Mouse (Mus musculus): ENCODE measurements around the gene Cbfa2t3. TPM values are rescaled to one million over a fixed set of nuclear protein-coding genes. Genes with fewer than 3 reads are reported as not detected.
A peak's percentile ranks its signal among the peaks of the same experiment; 100 is the strongest.

The Cbfa2t3 gene
- polyA plus RNA-seq, 1 experiment from 2014 or later: 3.6 TPM

DNA sequence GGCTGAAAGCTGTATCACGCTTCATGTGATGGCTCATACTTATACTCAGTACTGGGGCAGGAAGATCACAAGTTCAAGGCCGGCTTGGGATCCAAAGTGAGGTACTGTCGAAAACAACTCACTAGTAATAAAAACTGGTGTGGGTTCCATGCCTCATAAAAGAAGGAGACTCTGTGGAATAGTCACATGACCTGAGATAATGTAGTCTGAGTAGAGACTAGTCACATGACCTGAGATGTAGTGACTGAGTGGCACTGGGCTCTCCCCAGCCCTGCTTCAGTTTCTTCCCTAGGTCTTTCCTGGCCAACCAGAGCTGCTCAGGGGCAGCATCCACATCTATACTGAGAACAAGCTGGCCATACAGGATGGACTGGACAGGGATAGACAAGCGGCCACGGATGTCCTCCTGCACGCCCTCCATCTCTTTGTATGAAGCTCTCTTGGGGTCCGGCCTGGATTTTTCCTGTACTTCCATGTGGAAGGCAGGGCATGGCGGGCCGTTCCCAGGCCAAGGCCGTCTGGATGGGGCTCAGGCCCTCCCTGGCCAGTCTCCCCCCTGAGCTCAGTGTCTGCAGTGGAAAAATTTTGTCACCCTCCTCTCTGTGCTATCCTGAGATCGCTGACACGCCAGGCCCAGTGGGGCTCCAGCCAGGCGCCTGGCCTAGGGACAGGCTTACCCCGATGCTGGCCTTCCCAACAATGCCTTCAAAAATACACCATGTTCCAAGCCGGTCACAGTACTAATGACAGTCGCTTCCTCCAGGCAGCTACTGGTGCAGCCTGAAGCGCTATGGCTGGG lies 74.9 kb downstream of the Cbfa2t3 start:
- H3K36me3 ChIP-seq: no peaks in the 10 kb centered on the region
- 0 out of 2 replicates have a peak, but pooled peaks cover 5% of the 10 kb centered on the region for H3K27me3 ChIP-seq
- ATAC-seq (replicated peaks; ENCODE audit: low FRiP score): no peak
- no peak overlapping the region for H3K4me3 ChIP-seq (replicated peaks)
- H3K4me1 ChIP-seq: peaks cover 25% of the 10 kb centered on the region
- no peak overlapping the region for H3K9ac ChIP-seq
- no peak overlapping the region for H3K27ac ChIP-seq
- no peak overlapping the region for H3K4me2 ChIP-seq
- 91% methylated on average over 17 of the region's 17 CpGs for WGBS
- no peaks in the 10 kb centered on the region for H3K9me3 ChIP-seq (replicated peaks)

DNA sequence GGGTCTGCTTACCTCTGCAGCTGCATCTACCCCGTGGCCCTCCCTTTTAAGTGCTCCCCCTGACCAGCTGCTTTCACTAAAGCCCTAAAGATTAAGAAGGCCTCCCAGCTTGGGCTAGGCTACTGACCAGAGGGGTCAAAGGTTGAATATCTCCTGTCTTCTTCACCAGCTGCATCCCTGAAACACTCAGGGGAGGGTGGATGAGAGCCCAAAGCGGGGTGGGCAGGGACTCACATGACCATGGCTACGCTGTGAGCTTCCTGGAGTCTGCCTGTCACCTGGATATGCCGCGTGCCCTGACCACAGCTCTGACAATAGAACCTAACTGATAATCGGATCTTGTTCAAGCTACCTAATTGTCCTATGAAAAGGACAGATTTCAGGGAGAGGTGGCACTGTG lies 76.2 kb downstream of the Cbfa2t3 start, which contains the start of gene Pabpn1l:
Gene Pabpn1l (minus strand): TSS at position 13 of the 400 bp plus-strand sequence.
- Histone ChIP-seq H3K27me3 (no peaks in the 10 kb centered on the region), H3K9ac (no peak within 1 kb of the TSS), H3K27ac (peak within 1 kb of the TSS; percentile 41; the same call in 1 of the 2 replicates), H3K4me3 (replicated peaks) (no peak within 1 kb of the TSS), H3K4me2 (no peak within 1 kb of the TSS), H3K9me3 (replicated peaks) (no peaks in the 10 kb centered on the region), H3K4me1 (peaks cover 30% of the 10 kb centered on the region), H3K36me3 (no peaks in the 10 kb centered on the region)
- ATAC-seq (replicated peaks; ENCODE audit: low FRiP score): no peak
- 76% methylated on average over 6 of the region's 6 CpGs for WGBS

DNA sequence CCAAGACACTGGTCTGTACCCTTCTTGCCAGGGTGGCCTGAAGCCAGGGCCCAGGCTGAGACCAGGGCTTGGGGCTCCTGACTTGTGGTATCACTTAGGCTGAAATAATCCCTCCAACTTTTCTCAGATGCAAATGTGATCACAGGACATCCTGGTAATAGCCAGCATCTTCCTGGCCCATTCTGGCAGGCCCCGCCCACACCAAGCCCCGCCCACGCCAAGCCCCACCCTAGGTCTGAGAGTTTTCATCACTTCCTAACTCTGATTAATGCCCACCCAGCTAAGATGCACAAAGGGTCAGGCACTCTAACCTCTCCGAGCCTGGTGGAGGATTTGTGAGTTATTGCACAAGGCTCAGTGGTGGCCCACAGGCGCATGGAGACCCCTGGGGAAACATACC lies 78.5 kb downstream of the Cbfa2t3 start:
- H3K9me3 ChIP-seq (replicated peaks): no peaks in the 10 kb centered on the region
- H3K9ac ChIP-seq: no peak overlapping the region

DNA sequence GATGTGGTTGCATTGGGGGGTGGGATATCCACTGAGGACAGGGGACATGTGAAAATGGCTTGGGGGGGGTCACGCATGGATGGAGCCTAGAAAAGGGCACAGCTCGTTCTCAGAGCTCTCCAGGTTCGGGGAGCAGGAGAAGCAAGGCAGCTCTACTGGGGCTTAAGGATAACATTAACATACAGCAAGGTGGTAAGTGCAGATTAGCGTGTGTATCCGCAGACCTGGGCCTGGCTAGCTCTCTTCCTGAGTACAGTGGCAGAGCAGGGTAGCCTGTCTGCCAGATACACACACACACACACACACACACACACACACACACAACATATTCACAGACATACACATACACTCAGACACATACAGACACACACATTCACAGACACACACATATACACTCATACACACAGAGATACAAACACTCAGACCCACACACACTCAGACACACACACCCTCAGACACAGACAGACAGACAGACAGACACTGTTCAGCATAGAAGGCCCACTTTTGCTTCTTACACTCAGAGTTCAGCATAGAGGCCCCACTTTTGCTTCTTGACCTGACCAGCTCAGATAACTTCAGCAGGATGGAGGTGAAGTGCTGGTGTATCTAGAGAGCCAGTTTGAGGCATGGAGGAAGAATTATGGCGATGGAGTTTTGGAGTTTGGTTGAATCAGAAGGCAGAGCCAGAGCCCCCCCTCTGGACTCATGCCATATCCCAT lies 80.1 kb downstream of the Cbfa2t3 start:
- Histone ChIP-seq H3K27me3 (no peaks in the 10 kb centered on the region), H3K9me3 (replicated peaks) (no peaks in the 10 kb centered on the region), H3K4me3 (replicated peaks) (no peak overlapping the region), H3K36me3 (peaks cover 12% of the 10 kb centered on the region; the same call in 1 of the 2 replicates), H3K4me2 (no peak overlapping the region), H3K27ac (no peak overlapping the region), H3K4me1 (peaks cover 35% of the 10 kb centered on the region), H3K9ac (no peak overlapping the region)
- 68% methylated on average over 6 of the region's 6 CpGs for WGBS
- ATAC-seq (replicated peaks; ENCODE audit: low FRiP score): no peak

More for the DNA sequence above, 78.5 kb downstream of the Cbfa2t3 start:
- Histone ChIP-seq H3K27ac (no peak overlapping the region), H3K4me2 (no peak overlapping the region), H3K4me3 (replicated peaks) (no peak overlapping the region), H3K36me3 (peaks cover under 1% of the 10 kb centered on the region; the same call in 1 of the 2 replicates), H3K4me1 (peaks cover 35% of the 10 kb centered on the region), H3K27me3 (no peaks in the 10 kb centered on the region)
- WGBS: 25% methylated on average over 5 of the region's 5 CpGs
- ATAC-seq (replicated peaks; ENCODE audit: low FRiP score): no peak

DNA sequence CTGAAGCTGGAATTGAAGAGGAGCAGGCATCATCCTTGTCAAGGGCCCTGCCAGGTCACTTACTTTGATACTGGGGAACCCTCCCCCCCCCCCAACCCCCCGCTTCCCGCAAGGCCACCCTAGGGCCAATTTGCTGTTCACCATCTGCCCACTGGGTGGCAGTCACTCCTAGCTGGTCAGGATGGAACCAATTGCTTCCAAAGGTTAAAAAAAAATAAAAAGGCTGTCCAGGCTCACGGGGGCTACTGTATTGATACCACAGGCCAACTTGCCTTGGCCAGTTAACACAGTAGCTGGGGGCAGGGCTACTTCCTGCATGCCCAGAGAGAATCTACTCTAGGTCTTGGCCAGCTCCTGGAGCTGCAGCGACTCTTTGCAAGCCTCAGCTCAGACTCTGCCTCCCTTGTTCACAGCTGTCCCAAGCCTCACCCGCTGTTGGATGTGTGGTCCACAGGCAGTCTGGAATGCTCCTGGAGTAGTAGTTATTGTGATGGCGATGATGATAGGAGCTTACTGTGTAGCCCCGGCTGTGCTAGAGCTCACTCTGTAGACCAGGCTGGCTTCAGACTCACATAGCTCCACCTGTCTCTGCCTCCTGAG lies 80.9 kb downstream of the Cbfa2t3 start:
- Histone ChIP-seq H3K4me1 (peaks cover 35% of the 10 kb centered on the region), H3K9me3 (replicated peaks) (no peaks in the 10 kb centered on the region), H3K4me3 (replicated peaks) (no peak overlapping the region), H3K9ac (no peak overlapping the region), H3K27me3 (no peaks in the 10 kb centered on the region), H3K27ac (peak overlapping the region; percentile 37; the same call in 1 of the 2 replicates), H3K36me3 (peaks cover 12% of the 10 kb centered on the region; the same call in 1 of the 2 replicates), H3K4me2 (no peak overlapping the region)
- ATAC-seq (replicated peaks; ENCODE audit: low FRiP score): no peak; the same call in 1 of the 2 replicates
- WGBS: 39% methylated on average over 5 of the region's 7 CpGs

DNA sequence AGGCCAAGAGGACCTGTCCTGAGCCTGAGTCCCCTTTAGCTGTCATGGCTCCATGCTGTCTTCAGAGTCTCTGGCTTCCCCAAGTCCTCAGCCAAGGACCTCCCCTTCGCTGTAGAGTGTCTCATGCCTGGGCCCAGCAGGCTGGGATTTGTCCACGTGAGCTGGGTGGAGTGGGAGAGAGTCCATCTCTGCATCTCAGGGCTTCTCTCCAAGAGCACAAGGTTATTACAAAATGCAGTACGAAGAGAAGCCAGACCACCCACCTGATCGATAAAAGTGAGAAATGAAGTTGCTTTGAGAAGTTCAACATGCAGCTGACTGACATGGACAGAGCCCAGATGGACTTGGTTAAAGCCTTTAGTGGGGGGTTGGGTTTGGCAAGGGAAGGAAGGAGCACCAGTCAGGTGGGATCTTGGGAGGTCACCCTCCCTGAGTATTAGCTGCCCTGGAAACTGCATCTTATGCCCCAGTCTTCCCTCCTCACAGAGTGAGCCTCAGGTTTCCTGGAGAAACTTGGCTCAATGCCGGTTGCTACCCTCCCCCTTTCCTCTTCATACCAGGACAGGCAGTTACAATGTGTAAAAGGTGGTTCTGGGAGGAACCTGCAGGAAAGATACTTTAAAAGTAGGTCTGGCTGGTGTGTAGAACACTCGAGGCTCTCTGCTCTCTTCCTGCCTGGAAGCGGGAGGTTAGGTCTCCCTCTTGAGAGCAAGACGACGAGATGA lies 82.6 kb downstream of the Cbfa2t3 start:
- H3K9ac ChIP-seq: no peak overlapping the region
- H3K27ac ChIP-seq: no peak overlapping the region
- H3K4me3 ChIP-seq (replicated peaks): no peak overlapping the region
- 63% methylated on average over 9 of the region's 9 CpGs for WGBS
- ATAC-seq (replicated peaks; ENCODE audit: low FRiP score): no peak
- H3K4me1 ChIP-seq: peaks cover 42% of the 10 kb centered on the region
- no peaks in the 10 kb centered on the region for H3K27me3 ChIP-seq
- H3K9me3 ChIP-seq (replicated peaks): no peaks in the 10 kb centered on the region
- H3K4me2 ChIP-seq: no peak overlapping the region
- peaks cover 12% of the 10 kb centered on the region; the same call in 1 of the 2 replicates for H3K36me3 ChIP-seq

DNA sequence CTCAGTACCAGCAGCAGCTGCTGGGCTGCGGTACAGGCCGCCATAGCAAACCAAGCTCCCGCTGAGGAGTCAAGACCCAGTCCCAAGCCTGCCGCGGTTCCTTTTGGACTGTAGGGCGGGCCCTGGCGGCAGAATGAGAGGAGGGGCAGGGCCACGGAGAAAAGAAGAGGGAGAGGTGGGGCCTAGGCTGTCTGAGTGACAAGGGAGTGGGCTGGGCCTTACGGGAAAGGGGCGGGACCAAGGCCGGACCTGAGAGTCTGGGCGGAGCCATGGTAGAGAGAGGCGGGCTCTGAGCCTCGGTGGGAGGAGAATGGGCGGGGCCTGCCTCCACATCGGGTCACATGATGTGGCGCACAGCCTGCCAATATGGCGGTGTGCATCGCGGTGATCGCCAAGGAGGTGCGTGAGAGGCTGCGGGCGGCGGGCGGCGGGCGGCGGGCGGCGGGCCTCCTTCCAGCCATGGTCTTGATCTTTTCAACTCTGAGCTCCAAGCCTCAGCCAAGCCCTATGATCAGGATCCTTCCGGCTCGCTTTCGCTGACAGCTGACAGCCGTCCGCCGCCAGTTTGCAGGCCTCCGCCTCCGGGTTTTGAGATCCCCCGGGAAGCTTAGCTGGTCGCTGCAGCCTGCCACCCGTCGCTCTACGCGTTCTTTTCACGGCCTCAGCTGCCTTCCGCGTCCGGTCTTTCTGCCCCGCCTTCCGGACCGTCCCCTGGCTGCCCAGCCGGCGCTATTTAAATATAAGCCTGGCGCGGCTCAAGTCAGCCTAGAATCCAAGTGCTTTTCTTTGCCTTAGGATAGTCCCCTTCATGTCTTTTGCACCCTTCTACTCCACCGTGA lies 87.4 kb downstream of the Cbfa2t3 start, which contains the start of the genes Galns and Trappc2l:
Gene Galns (minus strand): TSS at position 169 of the 839 bp plus-strand sequence.
Gene Trappc2l (plus strand): TSS at position 346 of the 839 bp plus-strand sequence.
- peak; percentile 97 for ATAC-seq (replicated peaks; ENCODE audit: low FRiP score)
- Histone ChIP-seq H3K36me3 (peaks cover 12% of the 10 kb centered on the region; the same call in 1 of the 2 replicates), H3K9me3 (replicated peaks) (no peaks in the 10 kb centered on the region), H3K9ac (peak within 1 kb of the TSS; percentile 58), H3K4me2 (peak within 1 kb of the TSS; percentile 83), H3K4me1 (peaks cover 29% of the 10 kb centered on the region), H3K4me3 (replicated peaks) (peak within 1 kb of the TSS; percentile 77), H3K27ac (peak within 1 kb of the TSS; percentile 90), H3K27me3 (no peaks in the 10 kb centered on the region)
- WGBS: under 1% methylated on average over 56 of the region's 57 CpGs

DNA sequence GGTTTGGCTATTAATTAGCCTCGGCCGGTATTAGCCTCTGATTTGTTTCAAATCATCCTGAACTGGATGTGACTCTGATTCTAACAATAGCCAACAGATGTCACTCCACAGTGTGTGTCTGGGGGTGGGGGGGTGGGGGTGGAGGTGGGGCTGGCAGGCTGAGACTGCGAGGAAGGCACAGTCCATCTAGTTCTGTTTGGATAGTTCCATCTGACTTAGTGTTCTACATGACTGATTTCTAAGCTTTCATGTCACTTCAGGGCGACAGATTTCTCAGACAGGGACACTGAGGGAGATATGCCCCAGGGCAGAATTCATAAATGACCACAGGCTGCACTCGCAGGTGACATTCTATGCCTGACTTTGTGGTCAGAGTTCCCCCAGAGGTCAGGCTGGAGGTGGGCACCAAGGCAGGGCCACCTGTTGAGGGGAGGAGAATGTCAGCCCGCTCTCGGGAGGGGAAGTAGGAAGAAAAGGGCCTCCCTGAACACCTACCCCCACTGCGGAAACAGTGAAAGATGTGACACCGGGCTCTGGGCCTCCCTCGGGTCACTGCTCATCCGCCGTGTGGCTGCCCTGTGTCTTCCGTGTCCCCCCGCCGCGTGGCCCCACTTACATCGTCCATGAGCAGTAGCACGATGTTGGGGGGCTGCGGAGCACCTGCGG lies 88.2 kb downstream of the Cbfa2t3 start:
- Histone ChIP-seq H3K4me2 (peak overlapping the region; percentile 83), H3K9ac (peak overlapping the region; percentile 53), H3K27me3 (no peaks in the 10 kb centered on the region), H3K4me3 (replicated peaks) (peak overlapping the region; percentile 77), H3K36me3 (peaks cover 12% of the 10 kb centered on the region; the same call in 1 of the 2 replicates), H3K9me3 (replicated peaks) (no peaks in the 10 kb centered on the region), H3K27ac (peak overlapping the region; percentile 90), H3K4me1 (peaks cover 25% of the 10 kb centered on the region)
- WGBS: 2% methylated on average over 20 of the region's 20 CpGs
- peak; percentile 66 for ATAC-seq (replicated peaks; ENCODE audit: low FRiP score)

DNA sequence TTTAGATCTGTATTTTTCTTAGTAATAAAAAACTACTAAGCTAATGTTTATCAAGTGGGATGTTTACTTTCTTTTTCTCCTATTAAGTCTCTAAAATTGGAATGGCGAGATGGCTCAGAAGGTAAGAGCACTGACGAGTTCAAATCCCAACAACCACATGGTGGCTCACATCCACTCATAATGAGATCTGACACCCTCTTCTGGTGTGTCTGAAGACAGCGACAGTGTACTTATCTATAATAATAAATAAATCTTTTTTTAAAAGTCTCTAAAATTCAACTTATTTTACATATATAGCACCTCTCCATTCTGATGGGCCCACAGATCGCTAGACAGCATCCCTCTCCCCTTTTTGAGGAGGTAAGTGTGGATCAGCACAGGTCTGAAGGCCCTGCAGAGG lies 88.7 kb downstream of the Cbfa2t3 start:
- Histone ChIP-seq H3K9ac (no peak overlapping the region), H3K27me3 (no peaks in the 10 kb centered on the region), H3K4me3 (replicated peaks) (peak overlapping the region; percentile 77), H3K27ac (peak overlapping the region; percentile 75; the same call in 1 of the 2 replicates), H3K36me3 (peaks cover 10% of the 10 kb centered on the region; the same call in 1 of the 2 replicates), H3K4me2 (peak overlapping the region; percentile 83), H3K9me3 (replicated peaks) (no peaks in the 10 kb centered on the region), H3K4me1 (peaks cover 24% of the 10 kb centered on the region)
- 57% methylated on average over 4 of the region's 4 CpGs for WGBS
- ATAC-seq (replicated peaks; ENCODE audit: low FRiP score): no peak

DNA sequence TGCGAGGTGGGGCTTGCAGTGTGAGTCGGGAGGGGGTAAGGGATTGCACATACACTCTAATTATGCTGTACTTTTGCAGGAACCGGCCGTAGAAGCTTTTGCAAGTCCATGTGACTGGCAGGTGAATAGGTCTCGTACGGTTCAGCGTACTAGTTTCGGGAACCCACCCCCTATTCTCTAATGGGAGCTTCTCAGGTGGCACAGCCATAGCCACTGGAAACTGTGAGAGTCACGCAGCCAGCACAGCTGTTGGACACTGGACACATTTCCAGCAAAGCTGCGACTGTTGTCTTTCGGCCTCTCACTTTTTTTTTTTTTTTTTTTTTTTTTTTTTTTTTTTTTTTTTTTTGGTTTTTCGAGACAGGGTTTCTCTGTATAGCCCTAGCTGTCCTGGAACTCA lies 92.1 kb downstream of the Cbfa2t3 start:
- no peak overlapping the region for H3K9ac ChIP-seq
- no peak for ATAC-seq (replicated peaks; ENCODE audit: low FRiP score)
- peaks cover 14% of the 10 kb centered on the region for H3K4me1 ChIP-seq
- H3K36me3 ChIP-seq: peaks cover 6% of the 10 kb centered on the region; the same call in 1 of the 2 replicates
- no peaks in the 10 kb centered on the region for H3K9me3 ChIP-seq (replicated peaks)
- H3K4me3 ChIP-seq (replicated peaks): no peak overlapping the region
- no peak overlapping the region for H3K4me2 ChIP-seq
- WGBS: 82% methylated on average over 11 of the region's 12 CpGs
- H3K27ac ChIP-seq: no peak overlapping the region
- H3K27me3 ChIP-seq: no peaks in the 10 kb centered on the region
